ENCODE assay signal across 10 mouse cellular contexts in genomic region chr6:129236652-129237342, GRCm38 (mm10). TPM values are rescaled to one million over a fixed set of nuclear protein-coding genes. Genes with fewer than 3 reads are reported as not detected.
DNase-seq lines count a peak whose midpoint lies in the region; ATAC-seq and TF ChIP-seq lines count a peak whose summit lies in the region.
"Had no signal": no experiment of that assay in that cellular context is flagged by ENCODE, and none has a peak within 500 bp of the region (broad histone marks: within the 10 kb centered on the region; RNA-seq: fewer than 3 reads in every experiment).

No protein-coding gene starts in this region.

- peaks cover 3% of the 10 kb centered on the region for H3K4me1 ChIP-seq in ES-Bruce4 (ENCODE audit: control insufficient read depth, insufficient read depth, low read length)
- no peaks in the 10 kb centered on the region for H3K4me1 ChIP-seq in kidney, embryonic 14.5 days (ENCODE audit: control insufficient read depth, insufficient read depth, low read length)
- peaks cover 61% of the 10 kb centered on the region for H3K4me1 ChIP-seq in megakaryocyte, embryonic 14.5 days

- no peak overlapping the region for H3K9ac ChIP-seq in ES-Bruce4 (ENCODE audit: low read depth, poor library complexity, severe bottlenecking)
- H3K9ac ChIP-seq in kidney, embryonic 14.5 days (ENCODE audit: low read depth, low read length): no peak overlapping the region
- H3K9ac ChIP-seq: embryonic facial prominence, embryonic 13.5 days had no signal

- H3K27me3 ChIP-seq in ES-Bruce4 (ENCODE audit: control insufficient read depth, insufficient read depth, low read length, poor library complexity, severe bottlenecking): no peaks in the 10 kb centered on the region
- no peaks in the 10 kb centered on the region for H3K27me3 ChIP-seq in kidney, embryonic 14.5 days (ENCODE audit: control insufficient read depth, insufficient read depth, low read length)
- H3K27me3 ChIP-seq in megakaryocyte, embryonic 14.5 days (replicated peaks): peaks cover 2% of the 10 kb centered on the region
- H3K27me3 ChIP-seq: embryonic facial prominence, embryonic 13.5 days had no signal

- no peak for TF ChIP-seq CTCF in ES-Bruce4 (IDR thresholded peaks at IDR 0.05; ENCODE audit: low read depth, low read length)

- no peak for TF ChIP-seq EP300 in ES-Bruce4 (IDR thresholded peaks at IDR 0.05; ENCODE audit: insufficient read depth, low read depth, low read length)

- peak overlapping the region; percentile 24; the same call in 1 of the 2 replicates for H3K27ac ChIP-seq in ES-Bruce4 (ENCODE audit: insufficient read depth, low read length)
- no peak overlapping the region for H3K27ac ChIP-seq in kidney, embryonic 14.5 days (ENCODE audit: low read depth, low read length)
- H3K27ac ChIP-seq: embryonic facial prominence, embryonic 13.5 days had no signal

- H3K36me3 ChIP-seq in ES-Bruce4 (ENCODE audit: control insufficient read depth, insufficient read depth, low read length, poor library complexity, severe bottlenecking): no peaks in the 10 kb centered on the region
- no peaks in the 10 kb centered on the region for H3K36me3 ChIP-seq in kidney, embryonic 14.5 days (ENCODE audit: control insufficient read depth, insufficient read depth, low read length)
- H3K36me3 ChIP-seq in megakaryocyte, embryonic 14.5 days (replicated peaks; ENCODE audit: low read length): peaks cover 4% of the 10 kb centered on the region
- H3K36me3 ChIP-seq: embryonic facial prominence, embryonic 13.5 days had no signal

- peak; percentile 93 for DNase-seq in A20 (ENCODE audit: low read depth, low spot score)
- DNase-seq in urinary bladder, postnatal 36 days (ENCODE audit: low spot score in 2 of 2): no peak
- no peak for DNase-seq in ovary, postnatal 36 days (ENCODE audit: low spot score)
- no peak for DNase-seq in right cerebral cortex, postnatal 10 days (ENCODE audit: low spot score in 2 of 2)
- DNase-seq in retina, embryonic 14.5 days (ENCODE audit: low spot score): no peak

- H3K4me2 ChIP-seq in kidney, embryonic 14.5 days (replicated peaks; ENCODE audit: low read depth, low read length): peak overlapping the region; percentile 62; the same call in 1 of the 2 replicates

- no peak overlapping the region for H3K4me3 ChIP-seq in ES-Bruce4 (ENCODE audit: low read depth, low read length)
- no peak overlapping the region for H3K4me3 ChIP-seq in kidney, embryonic 14.5 days (ENCODE audit: low read length)
- H3K4me3 ChIP-seq in megakaryocyte, embryonic 14.5 days (replicated peaks): peak overlapping the region; percentile 93

- ATAC-seq in kidney, embryonic 14.5 days (ENCODE audit: low FRiP score, low TSS enrichment): no peak

- no peaks in the 10 kb centered on the region for H3K9me3 ChIP-seq in ES-Bruce4 (replicated peaks; ENCODE audit: control insufficient read depth, insufficient read depth, low read length, poor library complexity, severe bottlenecking)
- H3K9me3 ChIP-seq in kidney, embryonic 14.5 days (ENCODE audit: control insufficient read depth, low read length): no peaks in the 10 kb centered on the region
- H3K9me3 ChIP-seq in megakaryocyte, embryonic 14.5 days: no peaks in the 10 kb centered on the region
- H3K9me3 ChIP-seq: embryonic facial prominence, embryonic 13.5 days had no signal

- TF ChIP-seq POLR2A in ES-Bruce4 (IDR thresholded peaks at IDR 0.05; ENCODE audit: insufficient read depth, low read length): no peak

- whole genome bisulfite sequencing in kidney, embryonic 14.5 days: 94% methylated on average over 2 of the region's 2 CpGs

RNA-seq across cellular contexts. Expression of gene Cd69, which starts 38.4 kb away (rescaled TPM):
- polyA plus RNA-seq in ES-Bruce4 (2011; ENCODE audit: insufficient read depth, insufficient read length, low read depth, missing spikeins): not detected in 2 replicates
- 0.04 and 0.11 TPM in 2 replicates for polyA plus RNA-seq in kidney, embryonic 14.5 days (2014; fragmentation: Nextera tagmentation; extraction: Ambion mirVana)
- 1.3 TPM in 1 of 2 replicates, not detected in the other for polyA plus RNA-seq in megakaryocyte, embryonic 14.5 days (2012; ENCODE audit: insufficient read depth, low replicate concordance)
- polyA plus RNA-seq: embryonic facial prominence, embryonic 13.5 days; neural tube, embryonic 14.5 days had no signal

RNA-seq across cellular contexts. Expression of gene Clec2d, which starts 56.4 kb away (rescaled TPM):
- polyA plus RNA-seq in ES-Bruce4 (2011; ENCODE audit: insufficient read depth, insufficient read length, low read depth, missing spikeins): not detected in 2 replicates
- polyA plus RNA-seq in kidney, embryonic 14.5 days (2014; fragmentation: Nextera tagmentation; extraction: Ambion mirVana): 0.31 and 0.58 TPM in 2 replicates
- 1.2 TPM in 1 of 2 replicates, not detected in the other for polyA plus RNA-seq in megakaryocyte, embryonic 14.5 days (2012; ENCODE audit: insufficient read depth, low replicate concordance)
- polyA plus RNA-seq: neural tube, embryonic 14.5 days had no signal
